Mouse (Mus musculus) spleen, adult 12 weeks (tissue): ENCODE results near the gene Olfr1390.
"Not testable (repeated sequence)": the region's sequence is repeated elsewhere in the genome, so short reads cannot be mapped to it uniquely, and the experiment has no call there.

Source experiments
- DNase-seq: peaks from one replicate; pipeline ENCODE4 v3.0.0; 2022; ENCODE audit warnings: low spot score

Gene Olfr1390

GRCm38 (mm10) chr11:49334888-49335287, at the start of gene Olfr1390:
Olfr1390 (plus strand) TSS chr11:49335188.
- DNase-seq, result no peak

GRCm38 (mm10) chr11:49287251-49287650, 47.7 kb upstream of the Olfr1390 start:
- DNase-seq, result no peak

- no peak for DNase-seq
Measured at GRCm38 (mm10) chr11:49292777-49293176, 42.2 kb upstream of the Olfr1390 start.

GRCm38 (mm10) chr11:49304441-49304840, 30.5 kb upstream of the Olfr1390 start, which contains the start of gene Olfr10:
Olfr10 (plus strand) TSS chr11:49304741.
- no peak for DNase-seq

GRCm38 (mm10) chr11:49308547-49308946, 26.4 kb upstream of the Olfr1390 start:
- not testable (repeated sequence) for DNase-seq

GRCm38 (mm10) chr11:49322442-49322841, 12.5 kb upstream of the Olfr1390 start, which contains the start of gene Olfr1391:
Olfr1391 (plus strand) TSS chr11:49322742.
- DNase-seq, result no peak

- DNase-seq, result no peak
Measured at GRCm38 (mm10) chr11:49326726-49327125, 8.3 kb upstream of the Olfr1390 start.

- no peak for DNase-seq
Measured at GRCm38 (mm10) chr11:49329686-49330085, 5.3 kb upstream of the Olfr1390 start.

GRCm38 (mm10) chr11:49337150-49337832, 2.3 kb downstream of the Olfr1390 start:
- DNase-seq, result no peak

GRCm38 (mm10) chr11:49383133-49383532, 48.1 kb downstream of the Olfr1390 start:
- no peak for DNase-seq

GRCm38 (mm10) chr11:49386118-49386517, 51.1 kb downstream of the Olfr1390 start:
- DNase-seq, result not testable (repeated sequence)
